Mouse (Mus musculus) adrenal gland, postnatal 4 days (tissue): ENCODE measurements around the gene Kif1bp. TPM values are rescaled to one million over a fixed set of nuclear protein-coding genes. Genes with fewer than 3 reads are reported as not detected.
A peak's percentile ranks its signal among the peaks of the same experiment; 100 is the strongest.

Experiments used
- DNase-seq, 2 experiments: peaks; one replicate each; pipeline ENCODE4 v3.0.0; 2021 to 2022; ENCODE audit warnings: low spot score in 2 of 2, mixed read lengths in 2 of 2
- total RNA-seq, 2 experiments: library from RNA; stranded (reverse); gene quantifications; 2 replicates each; pipeline ENCODE4 v1.2.3; 2021

The Kif1bp gene
- total RNA-seq, 2 experiments from 2014 or later, result 39.2 to 42.1 TPM

GRCm38 (mm10) chr10:62557736-62558135 is 20.5 kb downstream of the Kif1bp start:
- no peak for DNase-seq

- DNase-seq, result no peak
Observed at GRCm38 (mm10) chr10:62556558-62556901, 21.7 kb downstream of the Kif1bp start.

- DNase-seq, result no peak
Observed at GRCm38 (mm10) chr10:62555705-62556557, 22.3 kb downstream of the Kif1bp start.

GRCm38 (mm10) chr10:62553611-62554091 is 24.6 kb downstream of the Kif1bp start:
- DNase-seq, result no peak

GRCm38 (mm10) chr10:62550787-62551300 is 27.4 kb downstream of the Kif1bp start:
- no peak for DNase-seq

- DNase-seq, result peak; percentile 41 to 65
Observed at GRCm38 (mm10) chr10:62549523-62550166, 28.6 kb downstream of the Kif1bp start.

GRCm38 (mm10) chr10:62546441-62546840 is 31.8 kb downstream of the Kif1bp start:
- no peak for DNase-seq

- no peak for DNase-seq
Observed at GRCm38 (mm10) chr10:62545759-62546158, 32.5 kb downstream of the Kif1bp start.

GRCm38 (mm10) chr10:62544316-62544715 is 33.9 kb downstream of the Kif1bp start:
- no peak for DNase-seq

- DNase-seq, result no peak
Observed at GRCm38 (mm10) chr10:62543399-62543808, 34.9 kb downstream of the Kif1bp start.

- DNase-seq, result no peak
Observed at GRCm38 (mm10) chr10:62542928-62543327, 35.3 kb downstream of the Kif1bp start.

GRCm38 (mm10) chr10:62542507-62542906 is 35.8 kb downstream of the Kif1bp start:
- no peak for DNase-seq

GRCm38 (mm10) chr10:62541499-62541898 is 36.8 kb downstream of the Kif1bp start:
- DNase-seq, result no peak

- DNase-seq, result no peak
Observed at GRCm38 (mm10) chr10:62540800-62541199, 37.5 kb downstream of the Kif1bp start.

GRCm38 (mm10) chr10:62534509-62534908 is 43.7 kb downstream of the Kif1bp start:
- DNase-seq, result no peak

- DNase-seq, result no peak
Observed at GRCm38 (mm10) chr10:62532832-62533231, 45.4 kb downstream of the Kif1bp start.

- no peak for DNase-seq
Observed at GRCm38 (mm10) chr10:62530183-62530582, 48.1 kb downstream of the Kif1bp start.

GRCm38 (mm10) chr10:62527351-62527750 is 50.9 kb downstream of the Kif1bp start, which contains the start of gene Srgn:
Gene Srgn (minus strand): TSS chr10:62527451.
- no peak for DNase-seq

GRCm38 (mm10) chr10:62522346-62522950 is 55.8 kb downstream of the Kif1bp start:
- DNase-seq, result no peak

- DNase-seq, result no peak
Observed at GRCm38 (mm10) chr10:62521763-62522162, 56.5 kb downstream of the Kif1bp start.

GRCm38 (mm10) chr10:62520911-62521310 is 57.3 kb downstream of the Kif1bp start:
- DNase-seq, result no peak

- no peak for DNase-seq
Observed at GRCm38 (mm10) chr10:62517511-62517910, 60.7 kb downstream of the Kif1bp start.
